Mouse (Mus musculus) hindbrain, embryonic 14.5 days (tissue): ENCODE results near the gene Peli3. TPM values are rescaled to one million over a fixed set of nuclear protein-coding genes. Genes with fewer than 3 reads are reported as not detected.
A peak's percentile ranks its signal among the peaks of the same experiment; 100 is the strongest.
"Not testable (repeated sequence)": the region's sequence is repeated elsewhere in the genome, so short reads cannot be mapped to it uniquely, and the experiment has no call there.

Source experiments
- ATAC-seq: fragments of 200-750 bp; cut with Nextera tagmentation; 2 replicates; pipeline ENCODE4 v1.8.0; 2017; ENCODE audit warnings: moderate number of reproducible peaks, mild to moderate bottlenecking, moderate TSS enrichment, moderate library complexity; ENCODE audit not compliant: low FRiP score
- DNase-seq: peaks from one replicate; pipeline ENCODE4 v3.0.0-alpha.2; 2015; ENCODE audit warnings: low spot score
- H3K27ac ChIP-seq: fragments of 300-500 bp; sonication (generic); 2 replicates; pipeline ENCODE4 v1.5.1; 2014; ENCODE audit warnings: mild to moderate bottlenecking, moderate library complexity
- H3K27me3 ChIP-seq: fragments of 300-500 bp; sonication (generic); 2 replicates; pipeline ENCODE4 v1.6.1; 2014; ENCODE audit warnings: mild to moderate bottlenecking, low read length, mixed read lengths; ENCODE audit not compliant: control insufficient read depth, insufficient read depth
- H3K36me3 ChIP-seq: fragments of 300-500 bp; sonication (generic); replicated peaks from 2 replicates; pipeline ENCODE4 v1.6.1; 2014; ENCODE audit not compliant: control insufficient read depth, insufficient read depth
- H3K4me1 ChIP-seq: fragments of 300-500 bp; sonication (generic); replicated peaks from 2 replicates; pipeline ENCODE4 v1.6.1; 2014; ENCODE audit warnings: antibody characterized with exemption, low read length, mixed read lengths; ENCODE audit not compliant: control insufficient read depth, insufficient read depth
- H3K4me2 ChIP-seq: fragments of 300-500 bp; sonication (generic); replicated peaks from 2 replicates; pipeline ENCODE4 v1.6.1; 2014; ENCODE audit warnings: mild to moderate bottlenecking, moderate library complexity
- H3K4me3 ChIP-seq: fragments of 300-500 bp; sonication (generic); replicated peaks from 2 replicates; pipeline ENCODE4 v1.5.1; 2014; ENCODE audit warnings: mild to moderate bottlenecking, low read length
- H3K9ac ChIP-seq: fragments of 300-500 bp; sonication (generic); 2 replicates; pipeline ENCODE4 v1.6.1; 2014
- H3K9me3 ChIP-seq: fragments of 300-500 bp; sonication (generic); 2 replicates; pipeline ENCODE4 v1.6.1; 2016; ENCODE audit warnings: low read length; ENCODE audit not compliant: control insufficient read depth
- WGBS: fragments of 180-500 bp; shearing (Covaris S2); extraction: QIAGEN DNeasy Blood & Tissue Kit; methylation state at CpG from one replicate; pipeline ENCODE4 v1.1.7; 2014; 5-methylcytosine and 5-hydroxymethylcytosine counted together
- polyA plus RNA-seq: library from polyadenylated mRNA; unstranded; fragments of >200 nt; fragmentation: Nextera tagmentation; extraction: Ambion mirVana; gene quantifications from 2 replicates; pipeline ENCODE4 v1.2.1, GENCODE M21; 2014

Gene Peli3
- polyA plus RNA-seq, 1 experiment from 2014 or later = 11.6 TPM

DNA sequence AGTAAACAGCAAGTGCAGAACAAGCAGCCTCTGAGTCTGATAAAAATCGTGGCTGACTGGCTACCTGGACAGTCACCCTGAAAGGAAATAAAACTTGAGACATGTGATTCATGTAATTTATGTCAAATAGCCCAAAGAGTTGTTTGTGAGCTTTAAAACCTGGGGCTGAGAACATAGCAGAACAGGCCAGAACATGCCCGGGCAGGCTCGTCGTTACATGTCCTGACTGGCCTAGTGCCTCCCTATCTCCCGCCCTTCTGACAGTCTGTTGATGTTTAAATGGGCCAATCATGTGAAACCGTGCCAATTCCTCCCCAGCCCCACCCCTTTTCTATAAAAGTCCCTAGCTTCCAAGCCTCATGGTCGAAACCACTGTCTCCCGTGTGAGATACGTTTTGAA lies 5.7 kb upstream of the Peli3 start:
- not testable (repeated sequence) for H3K36me3 ChIP-seq, DNase-seq
- WGBS = 86% methylated on average over 9 of the region's 9 CpGs

GRCm38 (mm10) chr19:4945540-4945939 lies 2.6 kb upstream of the Peli3 start:
- H3K36me3 ChIP-seq = no peaks in the 10 kb centered on the region
- no peak overlapping the region for H3K4me2 ChIP-seq
- H3K27ac ChIP-seq = no peak overlapping the region
- H3K9me3 ChIP-seq = no peaks in the 10 kb centered on the region
- H3K4me3 ChIP-seq = no peak overlapping the region
- H3K4me1 ChIP-seq = peaks cover 8% of the 10 kb centered on the region
- H3K9ac ChIP-seq = no peak overlapping the region
- H3K27me3 ChIP-seq = no peaks in the 10 kb centered on the region
- ATAC-seq = no peak
- no peak for DNase-seq
- WGBS = 38% methylated on average over 6 of the region's 6 CpGs

More for the DNA sequence above, 5.7 kb upstream of the Peli3 start:
- H3K4me1 ChIP-seq, H3K4me2 ChIP-seq, H3K9ac ChIP-seq, H3K9me3 ChIP-seq, H3K27ac ChIP-seq, ATAC-seq, H3K4me3 ChIP-seq, H3K27me3 ChIP-seq: not testable (repeated sequence)

- no peak for DNase-seq
- 9% methylated on average over 13 of the region's 13 CpGs for WGBS
These were observed 294 bp upstream of the Peli3 start for GRCm38 (mm10) chr19:4943253-4943588.

GRCm38 (mm10) chr19:4937444-4938310 lies 5.2 kb downstream of the Peli3 start:
- ATAC-seq (no peak), DNase-seq (no peak)
- no peak overlapping the region for H3K4me2 ChIP-seq
- no peak overlapping the region for H3K4me3 ChIP-seq
- no peaks in the 10 kb centered on the region for H3K27me3 ChIP-seq
- H3K9me3 ChIP-seq = no peaks in the 10 kb centered on the region
- no peak overlapping the region for H3K27ac ChIP-seq
- peaks cover 43% of the 10 kb centered on the region for H3K36me3 ChIP-seq
- 85% methylated on average over 17 of the region's 17 CpGs for WGBS
- no peak overlapping the region for H3K9ac ChIP-seq
- H3K4me1 ChIP-seq = peaks cover 8% of the 10 kb centered on the region

More at GRCm38 (mm10) chr19:4943253-4943588, 294 bp upstream of the Peli3 start:
- no peaks in the 10 kb centered on the region for H3K36me3 ChIP-seq
- H3K4me1 ChIP-seq = peaks cover 8% of the 10 kb centered on the region
- H3K4me3 ChIP-seq = peak overlapping the region; percentile 73
- no peaks in the 10 kb centered on the region for H3K27me3 ChIP-seq
- H3K9ac ChIP-seq = peak overlapping the region; percentile 70
- no peaks in the 10 kb centered on the region for H3K9me3 ChIP-seq
- ATAC-seq = peak; percentile 68; the same call in 1 of the 2 replicates
- peak overlapping the region; percentile 63 for H3K4me2 ChIP-seq
- H3K27ac ChIP-seq = peak overlapping the region; percentile 76; the same call in 1 of the 2 replicates

DNA sequence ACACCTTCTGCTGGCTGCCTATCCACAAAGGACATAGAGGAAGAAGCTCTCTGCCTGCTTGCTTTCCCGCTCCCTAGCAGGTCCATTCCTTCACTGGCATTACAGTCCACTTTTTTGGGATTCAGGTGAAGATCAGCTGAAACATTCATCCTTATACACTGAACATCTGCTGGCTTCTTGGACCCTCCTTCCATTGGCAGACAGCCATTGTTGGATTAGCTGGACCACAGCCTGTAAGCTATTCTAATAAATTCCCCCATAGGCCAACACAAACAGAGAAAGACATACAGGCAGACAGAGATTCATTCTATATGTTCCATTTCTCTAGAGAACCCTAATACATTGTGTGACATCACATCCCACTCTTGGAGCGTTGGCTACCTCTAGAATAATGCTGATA lies 6.0 kb downstream of the Peli3 start:
- no peak for DNase-seq
- Histone ChIP-seq H3K27ac (no peak overlapping the region), H3K4me2 (no peak overlapping the region), H3K9me3 (no peaks in the 10 kb centered on the region), H3K36me3 (peaks cover 51% of the 10 kb centered on the region), H3K4me3 (no peak overlapping the region), H3K27me3 (no peaks in the 10 kb centered on the region), H3K9ac (no peak overlapping the region), H3K4me1 (peaks cover 4% of the 10 kb centered on the region)
- WGBS = 80% methylated on average over 2 of the region's 2 CpGs
- no peak for ATAC-seq

DNA sequence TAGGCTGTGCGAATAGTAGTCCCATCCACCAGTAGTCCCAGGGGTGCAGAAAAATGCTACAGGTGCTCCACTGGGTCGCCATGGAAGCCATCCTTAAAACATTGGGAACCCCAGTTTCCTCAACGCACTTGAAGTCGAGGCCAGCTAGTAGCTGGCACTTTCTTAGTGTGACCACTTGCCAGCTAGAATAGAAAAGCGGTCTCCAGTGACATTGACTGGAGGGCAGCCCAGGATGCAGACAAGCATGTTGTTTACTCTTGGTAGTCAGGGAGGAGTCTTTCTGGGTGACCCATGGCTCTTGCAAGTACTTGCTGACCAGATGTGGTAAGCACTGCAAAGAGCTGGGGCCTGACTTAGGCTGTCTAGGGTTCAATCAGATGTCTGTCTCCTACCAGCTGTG lies 14.1 kb downstream of the Peli3 start:
- Histone ChIP-seq H3K9ac (peak overlapping the region; percentile 74), H3K4me1 (peaks cover 21% of the 10 kb centered on the region), H3K4me3 (peak overlapping the region; percentile 49), H3K36me3 (peaks cover 50% of the 10 kb centered on the region), H3K27me3 (no peaks in the 10 kb centered on the region), H3K9me3 (no peaks in the 10 kb centered on the region), H3K27ac (peak overlapping the region; percentile 81), H3K4me2 (peak overlapping the region; percentile 79)
- 55% methylated on average over 5 of the region's 5 CpGs for WGBS
- 0 out of 2 replicates have a peak, but pooled peaks have one; percentile 10 for ATAC-seq
- DNase-seq = peak; percentile 24

DNA sequence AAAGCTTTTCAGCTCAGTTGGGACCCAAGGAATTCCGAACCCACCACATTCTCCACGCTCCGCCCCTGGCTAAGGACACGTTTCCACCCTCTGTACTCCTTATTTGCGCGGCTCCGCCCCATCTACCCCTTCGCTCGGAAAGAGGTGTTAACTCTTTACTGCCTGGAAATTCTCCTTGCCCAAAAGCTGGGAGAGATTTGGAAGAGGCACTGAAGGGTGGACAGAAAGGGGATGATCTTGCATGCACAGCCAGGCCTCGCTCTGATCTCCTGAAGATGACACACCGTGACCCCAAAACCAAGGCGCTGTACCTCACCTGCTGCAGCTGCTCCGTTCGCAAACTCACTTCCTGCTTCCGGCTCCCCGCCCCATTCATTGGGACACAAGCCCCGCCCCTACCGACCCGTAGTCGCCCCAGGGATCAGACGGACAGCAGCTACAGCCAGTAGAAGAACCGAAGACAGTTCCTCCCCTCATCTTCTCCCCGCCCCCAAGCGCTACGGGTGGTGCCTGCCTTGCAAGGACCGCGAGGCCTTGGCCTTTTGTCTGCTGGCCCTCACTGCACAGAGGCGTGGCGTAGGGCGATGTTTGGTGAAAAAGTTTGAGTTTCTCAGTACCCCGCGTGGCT lies 14.9 kb downstream of the Peli3 start, which contains the start of gene Dpp3:
TSS of gene Dpp3 (minus strand) at position 384 of the 628 bp plus-strand sequence.
- WGBS = under 1% methylated on average over 32 of the region's 32 CpGs
- peaks cover 21% of the 10 kb centered on the region for H3K4me1 ChIP-seq
- DNase-seq = peak; percentile 95
- H3K36me3 ChIP-seq = peaks cover 50% of the 10 kb centered on the region
- H3K9ac ChIP-seq = peak within 1 kb of the TSS; percentile 74
- no peaks in the 10 kb centered on the region for H3K27me3 ChIP-seq
- peak within 1 kb of the TSS; percentile 79 for H3K4me2 ChIP-seq
- H3K9me3 ChIP-seq = no peaks in the 10 kb centered on the region
- H3K27ac ChIP-seq = peak within 1 kb of the TSS; percentile 81
- peak within 1 kb of the TSS; percentile 49 for H3K4me3 ChIP-seq
- ATAC-seq = peak; percentile 97

DNA sequence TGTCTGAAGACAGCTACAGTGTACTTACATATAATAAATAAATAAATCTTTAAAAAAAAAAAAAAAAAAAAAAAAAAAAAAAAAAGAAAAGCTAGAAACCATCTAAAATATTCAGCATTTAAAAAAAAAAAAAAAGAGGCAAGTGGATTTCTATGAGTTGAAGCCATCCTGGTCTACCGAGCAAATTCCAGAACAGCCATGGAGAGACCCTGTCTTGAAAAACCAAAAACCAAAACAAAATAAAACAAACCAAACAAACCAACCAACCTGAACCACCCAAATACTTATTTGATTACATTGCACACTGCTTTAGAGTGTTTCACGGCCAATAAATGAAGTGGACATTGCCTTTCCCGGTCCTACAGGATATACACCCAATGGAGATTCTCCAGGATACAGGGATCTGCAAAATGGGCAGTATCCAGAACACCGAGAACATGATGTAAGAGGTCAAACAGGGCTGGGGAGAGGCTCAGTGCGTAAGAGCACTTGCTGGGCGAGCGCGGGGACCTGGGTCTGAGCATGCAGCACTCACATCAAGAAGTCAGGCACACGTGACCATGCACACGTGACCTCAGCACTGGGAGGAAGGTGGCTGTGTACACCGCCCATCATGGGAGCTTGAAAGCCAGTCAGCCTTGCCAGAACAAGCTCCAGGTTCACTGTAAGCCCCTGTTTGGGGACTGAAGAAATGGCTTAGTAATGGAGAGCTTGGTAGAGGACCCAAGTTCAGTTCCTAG lies 17.6 kb downstream of the Peli3 start:
- ATAC-seq = no peak
- Histone ChIP-seq H3K27ac (no peak overlapping the region), H3K4me1 (peaks cover 21% of the 10 kb centered on the region), H3K4me3 (no peak overlapping the region), H3K4me2 (no peak overlapping the region), H3K27me3 (no peaks in the 10 kb centered on the region), H3K9me3 (no peaks in the 10 kb centered on the region), H3K9ac (no peak overlapping the region), H3K36me3 (peaks cover 63% of the 10 kb centered on the region)
- WGBS = 97% methylated on average over 11 of the region's 11 CpGs
- DNase-seq = no peak

DNA sequence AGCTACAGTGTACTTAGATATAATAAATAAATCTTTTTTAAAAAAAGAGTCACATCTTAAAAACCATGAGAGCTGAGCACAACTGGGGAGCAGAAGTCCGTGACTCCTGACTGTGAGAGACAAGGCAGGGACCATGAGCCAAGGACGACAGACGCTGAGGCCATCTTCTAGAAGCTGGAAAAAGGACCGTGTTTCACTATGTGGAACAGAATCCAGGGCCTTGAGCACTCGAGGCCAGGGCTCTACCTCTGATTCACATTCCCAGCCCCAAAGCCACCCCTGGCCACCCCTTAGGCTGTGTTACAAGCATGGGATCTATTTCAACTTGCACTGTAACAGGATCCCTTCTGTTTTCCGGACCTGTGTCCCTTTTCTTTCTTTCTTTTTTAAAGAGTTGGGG lies 23.3 kb downstream of the Peli3 start:
- H3K4me2 ChIP-seq = no peak overlapping the region
- ATAC-seq (no peak), DNase-seq (no peak)
- H3K4me1 ChIP-seq = no peaks in the 10 kb centered on the region
- 92% methylated on average over 6 of the region's 6 CpGs for WGBS
- no peaks in the 10 kb centered on the region for H3K9me3 ChIP-seq
- H3K27ac ChIP-seq = no peak overlapping the region
- H3K36me3 ChIP-seq = peaks cover 100% of the 10 kb centered on the region
- H3K9ac ChIP-seq = no peak overlapping the region
- no peak overlapping the region for H3K4me3 ChIP-seq
- no peaks in the 10 kb centered on the region for H3K27me3 ChIP-seq
